ENCODE assay signal across 9 mouse cellular contexts in genomic region chr1:165771998-165772397, GRCm38 (mm10). TPM values are rescaled to one million over a fixed set of nuclear protein-coding genes. Genes with fewer than 3 reads are reported as not detected.
DNase-seq lines count a peak whose midpoint lies in the region; ATAC-seq lines count a peak whose summit lies in the region.
"Had no signal": no experiment of that assay in that cellular context is flagged by ENCODE, and none has a peak within 500 bp of the region (broad histone marks: within the 10 kb centered on the region; RNA-seq: fewer than 3 reads in every experiment).

No protein-coding gene starts in this region.

- 44% methylated on average over 9 of the region's 9 CpGs for WGBS in heart, embryonic 11.5 days (ENCODE audit: insufficient replicate concordance)
- 53% methylated on average over 9 of the region's 9 CpGs for WGBS in lung, embryonic 15.5 days
- 52% methylated on average over 8 of the region's 9 CpGs for WGBS in hindbrain, embryonic 14.5 days

- H3K9me3 ChIP-seq in heart, embryonic 11.5 days (replicated peaks; ENCODE audit: control insufficient read depth, low read length), result no peaks in the 10 kb centered on the region
- no peaks in the 10 kb centered on the region for H3K9me3 ChIP-seq in lung, embryonic 15.5 days
- no peaks in the 10 kb centered on the region for H3K9me3 ChIP-seq in hindbrain, embryonic 14.5 days (ENCODE audit: control insufficient read depth, low read length)

- peaks cover 18% of the 10 kb centered on the region for H3K4me1 ChIP-seq in heart, embryonic 11.5 days (ENCODE audit: control insufficient read depth, insufficient read depth, low read length)
- 0 out of 2 replicates have a peak, but pooled peaks cover 8% of the 10 kb centered on the region for H3K4me1 ChIP-seq in lung, embryonic 15.5 days
- no peaks in the 10 kb centered on the region for H3K4me1 ChIP-seq in hindbrain, embryonic 14.5 days (replicated peaks; ENCODE audit: control insufficient read depth, insufficient read depth, low read length)

- peaks cover 4% of the 10 kb centered on the region for H3K36me3 ChIP-seq in heart, embryonic 11.5 days (ENCODE audit: control insufficient read depth, insufficient read depth, low read length)
- 0 out of 2 replicates have a peak, but pooled peaks cover 7% of the 10 kb centered on the region for H3K36me3 ChIP-seq in lung, embryonic 15.5 days
- no peaks in the 10 kb centered on the region for H3K36me3 ChIP-seq in hindbrain, embryonic 14.5 days (replicated peaks; ENCODE audit: control insufficient read depth, insufficient read depth)

- ATAC-seq in heart, embryonic 11.5 days (replicated peaks; ENCODE audit: insufficient number of reproducible peaks, low FRiP score, low TSS enrichment), result no peak
- ATAC-seq in lung, embryonic 15.5 days (ENCODE audit: borderline replicate concordance, extremely low read depth, low FRiP score, low TSS enrichment), result no peak
- peak; percentile 26; the same call in 1 of the 2 replicates for ATAC-seq in hindbrain, embryonic 14.5 days (ENCODE audit: low FRiP score)
- ATAC-seq in granulocyte monocyte progenitor cell, adult 5-6 weeks (replicated peaks; ENCODE audit: poor library complexity, severe bottlenecking), result no peak

- H3K27me3 ChIP-seq in heart, embryonic 11.5 days (ENCODE audit: control insufficient read depth, insufficient read depth, low read length), result no peaks in the 10 kb centered on the region
- H3K27me3 ChIP-seq in lung, embryonic 15.5 days, result peaks cover 9% of the 10 kb centered on the region; the same call in 1 of the 2 replicates
- peaks cover 9% of the 10 kb centered on the region; the same call in 1 of the 2 replicates for H3K27me3 ChIP-seq in hindbrain, embryonic 14.5 days (ENCODE audit: control insufficient read depth, insufficient read depth, low read length)

- no peak overlapping the region for H3K9ac ChIP-seq in heart, embryonic 11.5 days (ENCODE audit: low read depth, low read length)
- H3K9ac ChIP-seq in lung, embryonic 15.5 days, result no peak overlapping the region
- no peak overlapping the region for H3K9ac ChIP-seq in hindbrain, embryonic 14.5 days

- intact Hi-C loops in heart, postnatal 25 days (cut with DNase I), result loop anchor here (10.0 kb wide), 1 partner anchor 593 kb away; no protein-coding TSS in a partner anchor

- no peak overlapping the region for H3K27ac ChIP-seq in heart, embryonic 11.5 days (ENCODE audit: low read depth, low read length)
- H3K27ac ChIP-seq in lung, embryonic 15.5 days, result no peak overlapping the region
- H3K27ac ChIP-seq in hindbrain, embryonic 14.5 days, result no peak overlapping the region

- DNase-seq in heart, postnatal 25 days (ENCODE audit: low spot score), result no peak
- no peak for DNase-seq in lung, postnatal 36 days
- no peak for DNase-seq in hindbrain, embryonic 14.5 days (ENCODE audit: low spot score)
- peak; percentile 7 for DNase-seq in naive thymus-derived CD4-positive, alpha-beta T cell, adult 2 months (ENCODE audit: low read depth)
- DNase-seq in Muller cell, postnatal 12 days (ENCODE audit: inconsistent ontology term), result no peak

- no peak overlapping the region for H3K4me3 ChIP-seq in heart, embryonic 11.5 days (ENCODE audit: low read depth, low read length)
- no peak overlapping the region for H3K4me3 ChIP-seq in lung, embryonic 15.5 days
- H3K4me3 ChIP-seq in hindbrain, embryonic 14.5 days (replicated peaks; ENCODE audit: low read length), result no peak overlapping the region

- peak overlapping the region; percentile 43 for H3K4me2 ChIP-seq in heart, embryonic 11.5 days
- H3K4me2 ChIP-seq in lung, embryonic 15.5 days, result peak overlapping the region; percentile 31; the same call in 1 of the 2 replicates
- H3K4me2 ChIP-seq in hindbrain, embryonic 14.5 days (replicated peaks), result peak overlapping the region; percentile 30

RNA-seq across cellular contexts. Expression of gene Creg1, which starts 8.5 kb away (rescaled TPM):
- polyA plus RNA-seq in heart, embryonic 11.5 days (2014; fragmentation: Nextera tagmentation; extraction: Ambion mirVana), result 108 and 109 TPM in 2 replicates
- 10 to 100 TPM; 64.4 to 68.6 TPM for total RNA-seq in heart, postnatal 25 days (2021)
- 66.3 and 74.9 TPM in 2 replicates for polyA plus RNA-seq in lung, embryonic 15.5 days (2015; fragmentation: Nextera tagmentation; extraction: Ambion mirVana)
- polyA plus RNA-seq in hindbrain, embryonic 14.5 days (2014; fragmentation: Nextera tagmentation; extraction: Ambion mirVana), result 35.2 and 36.5 TPM in 2 replicates
- total RNA-seq in granulocyte monocyte progenitor cell, adult 5-6 weeks (2014; fragmentation: Nextera tagmentation), result 133 and 240 TPM in 2 replicates
- total RNA-seq in granulocyte monocyte progenitor cell, adult 5-6 weeks (2017), result 110 and 206 TPM in 2 replicates

RNA-seq across cellular contexts. Expression of gene Cd247, which starts 16.5 kb away (rescaled TPM):
- polyA plus RNA-seq in heart, embryonic 11.5 days (2014; fragmentation: Nextera tagmentation; extraction: Ambion mirVana), result 0.64 and 0.90 TPM in 2 replicates
- total RNA-seq in heart, postnatal 25 days (2021), result under 1 TPM; 0.39 to 0.60 TPM
- polyA plus RNA-seq in lung, embryonic 15.5 days (2015; fragmentation: Nextera tagmentation; extraction: Ambion mirVana), result 1.3 and 2.6 TPM in 2 replicates
- 0.54 and 0.90 TPM in 2 replicates for polyA plus RNA-seq in hindbrain, embryonic 14.5 days (2014; fragmentation: Nextera tagmentation; extraction: Ambion mirVana)
- total RNA-seq in granulocyte monocyte progenitor cell, adult 5-6 weeks (2014; fragmentation: Nextera tagmentation), result not detected in 2 replicates
- 0.26 and 0.56 TPM in 2 replicates for total RNA-seq in granulocyte monocyte progenitor cell, adult 5-6 weeks (2017)
- total RNA-seq: left cerebral cortex, adult 8-10 months had no signal
